Mouse (Mus musculus) neural tube, embryonic 14.5 days (tissue): ENCODE measurements around the gene Kank4. TPM values are rescaled to one million over a fixed set of nuclear protein-coding genes. Genes with fewer than 3 reads are reported as not detected.

Source experiments
- ATAC-seq: fragments of 200-750 bp; cut with Nextera tagmentation; 2 replicates; pipeline ENCODE4 v1.8.0; 2017; ENCODE audit warnings: low read depth, mild to moderate bottlenecking, moderate TSS enrichment, moderate library complexity
- H3K27ac ChIP-seq: fragments of 300-500 bp; sonication (generic); 2 replicates; pipeline ENCODE4 v1.5.1; 2014; ENCODE audit warnings: low read depth, mild to moderate bottlenecking, control low read depth, low read length, moderate library complexity, mixed read lengths
- H3K27me3 ChIP-seq: fragments of 300-500 bp; sonication (generic); 2 replicates; pipeline ENCODE4 v1.6.1; 2014; ENCODE audit warnings: low read length; ENCODE audit not compliant: control insufficient read depth, insufficient read depth
- H3K36me3 ChIP-seq: fragments of 300-500 bp; sonication (generic); 2 replicates; pipeline ENCODE4 v1.6.1; 2014; ENCODE audit warnings: low read length, mixed read lengths; ENCODE audit not compliant: control insufficient read depth, insufficient read depth
- H3K4me1 ChIP-seq: fragments of 300-500 bp; sonication (generic); 2 replicates; pipeline ENCODE4 v1.6.1; 2014; ENCODE audit warnings: low read length; ENCODE audit not compliant: control insufficient read depth, insufficient read depth
- H3K4me2 ChIP-seq: fragments of 300-500 bp; sonication (generic); 2 replicates; pipeline ENCODE4 v1.6.1; 2014; ENCODE audit warnings: mild to moderate bottlenecking, low read depth, low read length, control low read depth
- H3K4me3 ChIP-seq: fragments of 300-500 bp; sonication (generic); 2 replicates; pipeline ENCODE4 v1.5.1; 2014; ENCODE audit warnings: low read depth, low read length, control low read depth, mixed read lengths
- H3K9ac ChIP-seq: fragments of 300-500 bp; sonication (generic); replicated peaks from 2 replicates; pipeline ENCODE4 v1.6.1; 2014; ENCODE audit warnings: low read depth, mild to moderate bottlenecking, control low read depth, low read length, mixed read lengths
- H3K9me3 ChIP-seq: fragments of 300-500 bp; sonication (generic); 2 replicates; pipeline ENCODE4 v1.6.1; 2016; ENCODE audit warnings: low read length; ENCODE audit not compliant: control insufficient read depth
- WGBS: fragments of 180-500 bp; shearing (Covaris S2); extraction: QIAGEN DNeasy Blood & Tissue Kit; methylation state at CpG from one replicate; pipeline ENCODE4 v1.1.7; 2014; 5-methylcytosine and 5-hydroxymethylcytosine counted together
- polyA plus RNA-seq: library from polyadenylated mRNA; unstranded; fragments of >200 nt; fragmentation: Nextera tagmentation; extraction: Ambion mirVana; gene quantifications from 2 replicates; pipeline ENCODE4 v1.2.1, GENCODE M21; 2014

Kank4 gene
- polyA plus RNA-seq, 1 experiment from 2014 or later = 0.92 TPM

DNA sequence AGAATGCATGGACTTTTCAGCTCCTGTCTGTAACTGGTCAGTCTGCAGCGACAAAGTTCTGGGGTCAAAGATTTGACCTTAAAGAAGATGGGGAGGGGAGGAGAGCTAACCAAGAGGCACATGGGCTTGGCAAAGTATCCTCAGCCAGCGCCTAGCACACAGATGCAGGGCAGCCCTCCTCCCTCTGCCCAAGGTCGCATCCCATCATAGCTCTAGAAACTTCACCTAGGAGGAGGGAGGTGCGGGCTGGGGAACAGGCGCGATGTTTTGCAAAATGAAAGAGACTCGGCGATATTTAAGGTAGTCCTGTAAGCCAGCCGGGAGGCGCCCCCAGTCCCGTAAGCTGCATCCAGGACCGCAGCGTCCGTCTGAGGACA, 542 bp downstream of the Kank4 start:
- Histone ChIP-seq H3K4me2 (peak overlapping the region; percentile 99), H3K4me1 (no peaks in the 10 kb centered on the region), H3K36me3 (no peaks in the 10 kb centered on the region), H3K27me3 (peaks cover 19% of the 10 kb centered on the region), H3K9ac (peak overlapping the region; percentile 72), H3K27ac (no peak overlapping the region), H3K4me3 (peak overlapping the region; percentile 70), H3K9me3 (no peaks in the 10 kb centered on the region)
- 3% methylated on average over 14 of the region's 14 CpGs for WGBS
- ATAC-seq = peak; percentile 52

DNA sequence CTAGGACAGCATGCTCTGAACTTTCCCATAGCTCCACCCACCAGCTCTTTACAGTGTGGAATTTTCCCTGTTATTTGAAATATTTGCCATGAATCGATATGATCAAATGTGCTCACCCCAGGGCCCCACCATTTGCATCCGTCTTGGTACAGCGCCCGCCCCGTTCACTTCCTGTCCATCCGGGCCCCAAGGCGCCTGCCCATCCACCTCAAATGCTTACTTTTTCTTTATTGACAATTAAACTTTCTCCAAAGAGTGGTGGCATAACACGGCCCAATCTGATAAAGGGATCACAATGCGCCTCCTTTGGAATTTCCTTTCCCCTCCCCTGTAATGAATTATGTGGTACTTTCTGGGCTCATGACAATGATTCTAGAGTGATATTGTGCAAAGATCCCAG, 11.0 kb downstream of the Kank4 start:
- H3K4me2 ChIP-seq = no peak overlapping the region
- H3K4me3 ChIP-seq = no peak overlapping the region
- 95% methylated on average over 9 of the region's 9 CpGs for WGBS
- ATAC-seq = no peak
- no peaks in the 10 kb centered on the region for H3K4me1 ChIP-seq
- H3K36me3 ChIP-seq = no peaks in the 10 kb centered on the region
- H3K9ac ChIP-seq = no peak overlapping the region
- no peaks in the 10 kb centered on the region for H3K9me3 ChIP-seq
- H3K27ac ChIP-seq = no peak overlapping the region
- no peaks in the 10 kb centered on the region for H3K27me3 ChIP-seq

DNA sequence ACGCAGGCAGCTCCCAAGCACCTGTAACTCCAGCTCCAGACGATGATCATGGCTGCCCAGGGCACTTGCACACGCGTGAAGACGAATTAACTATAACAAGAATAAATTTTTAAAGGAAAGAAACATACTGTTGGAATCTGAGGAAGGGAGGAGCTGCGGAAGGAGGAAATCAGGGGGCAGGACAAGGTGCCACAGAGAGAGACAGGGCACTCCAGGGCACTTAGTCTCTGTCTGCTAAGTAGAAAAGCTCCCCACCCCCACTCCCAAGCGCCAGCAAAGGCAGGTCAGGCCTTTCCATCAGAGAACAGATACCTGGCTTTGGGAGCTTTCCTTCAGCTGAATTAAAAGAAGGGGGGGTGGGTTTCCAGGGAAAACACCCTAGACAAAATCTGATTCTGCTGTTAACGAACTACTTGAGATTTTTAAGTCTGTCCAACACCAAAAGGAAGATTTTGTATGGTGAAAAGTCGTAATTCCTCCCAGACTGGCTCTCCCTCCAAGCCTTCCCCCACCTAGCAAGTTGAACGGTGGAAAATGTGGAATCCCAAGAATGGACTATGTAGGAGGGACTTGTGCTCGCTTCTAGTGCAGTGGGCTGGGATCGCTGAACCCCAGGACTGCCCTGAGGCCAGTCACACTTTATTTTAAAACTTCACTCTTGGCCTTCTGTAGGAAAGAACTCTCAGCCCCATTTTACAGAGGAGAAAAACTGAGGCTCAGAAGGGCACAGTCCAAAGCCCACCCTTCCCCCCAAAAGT, 11.9 kb downstream of the Kank4 start:
- Histone ChIP-seq H3K27ac (no peak overlapping the region), H3K4me2 (no peak overlapping the region), H3K27me3 (no peaks in the 10 kb centered on the region), H3K9ac (no peak overlapping the region), H3K9me3 (no peaks in the 10 kb centered on the region), H3K4me3 (no peak overlapping the region), H3K4me1 (no peaks in the 10 kb centered on the region), H3K36me3 (no peaks in the 10 kb centered on the region)
- no peak for ATAC-seq
- 76% methylated on average over 12 of the region's 12 CpGs for WGBS

GRCm38 (mm10) chr4:98804476-98805134, 12.7 kb downstream of the Kank4 start:
- Histone ChIP-seq H3K9me3 (no peaks in the 10 kb centered on the region), H3K4me1 (no peaks in the 10 kb centered on the region), H3K27ac (no peak overlapping the region), H3K36me3 (no peaks in the 10 kb centered on the region), H3K4me2 (no peak overlapping the region), H3K4me3 (no peak overlapping the region), H3K27me3 (no peaks in the 10 kb centered on the region), H3K9ac (no peak overlapping the region)
- WGBS = 70% methylated on average over 7 of the region's 7 CpGs
- no peak for ATAC-seq

GRCm38 (mm10) chr4:98801775-98802174, 15.6 kb downstream of the Kank4 start:
- Histone ChIP-seq H3K27ac (no peak overlapping the region), H3K9me3 (no peaks in the 10 kb centered on the region), H3K4me2 (no peak overlapping the region), H3K4me3 (no peak overlapping the region), H3K9ac (no peak overlapping the region), H3K4me1 (peaks cover 5% of the 10 kb centered on the region; the same call in 1 of the 2 replicates), H3K27me3 (no peaks in the 10 kb centered on the region), H3K36me3 (no peaks in the 10 kb centered on the region)
- WGBS = 90% methylated on average over 11 of the region's 11 CpGs
- ATAC-seq = no peak

- no peak overlapping the region for H3K27ac ChIP-seq
- H3K27me3 ChIP-seq = no peaks in the 10 kb centered on the region
- ATAC-seq = no peak
- no peaks in the 10 kb centered on the region for H3K9me3 ChIP-seq
- no peak overlapping the region for H3K4me3 ChIP-seq
- no peak overlapping the region for H3K9ac ChIP-seq
- no peak overlapping the region for H3K4me2 ChIP-seq
- no peaks in the 10 kb centered on the region for H3K36me3 ChIP-seq
- 76% methylated on average over 8 of the region's 8 CpGs for WGBS
- peaks cover 7% of the 10 kb centered on the region; the same call in 1 of the 2 replicates for H3K4me1 ChIP-seq
Observed at GRCm38 (mm10) chr4:98800824-98801223, 16.5 kb downstream of the Kank4 start.

- Histone ChIP-seq H3K9me3 (no peaks in the 10 kb centered on the region), H3K4me1 (peaks cover 7% of the 10 kb centered on the region; the same call in 1 of the 2 replicates), H3K27me3 (no peaks in the 10 kb centered on the region), H3K4me2 (no peak overlapping the region), H3K36me3 (no peaks in the 10 kb centered on the region), H3K4me3 (no peak overlapping the region), H3K9ac (no peak overlapping the region), H3K27ac (no peak overlapping the region)
- peak; percentile 73 for ATAC-seq
- WGBS = 51% methylated on average over 11 of the region's 11 CpGs
Observed at GRCm38 (mm10) chr4:98796591-98797341, 20.6 kb downstream of the Kank4 start.

DNA sequence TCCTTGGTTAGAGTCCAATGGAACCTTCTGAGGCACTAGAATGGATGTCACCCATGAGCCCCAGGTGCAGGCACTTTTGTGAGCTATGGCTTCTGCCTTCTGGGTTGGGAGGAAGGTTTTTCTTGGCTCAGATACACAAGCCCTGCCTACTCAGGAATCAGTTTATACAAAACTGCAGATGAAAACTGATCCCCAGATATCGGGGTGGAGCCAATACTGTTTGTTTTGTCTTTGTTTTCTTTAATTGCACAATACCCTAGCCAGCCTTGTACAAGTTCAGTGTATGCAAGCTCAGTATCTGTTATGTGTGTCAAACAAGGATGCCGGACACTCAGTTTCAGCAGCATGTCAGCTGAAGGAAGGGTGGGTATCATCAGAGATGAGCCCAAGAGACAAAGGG, 22.1 kb downstream of the Kank4 start:
- no peak overlapping the region for H3K27ac ChIP-seq
- 85% methylated on average over 2 of the region's 2 CpGs for WGBS
- H3K4me3 ChIP-seq = no peak overlapping the region
- no peak overlapping the region for H3K9ac ChIP-seq
- H3K4me2 ChIP-seq = no peak overlapping the region
- peaks cover 9% of the 10 kb centered on the region; the same call in 1 of the 2 replicates for H3K4me1 ChIP-seq
- no peaks in the 10 kb centered on the region for H3K9me3 ChIP-seq
- no peaks in the 10 kb centered on the region for H3K36me3 ChIP-seq
- ATAC-seq = no peak
- no peaks in the 10 kb centered on the region for H3K27me3 ChIP-seq

DNA sequence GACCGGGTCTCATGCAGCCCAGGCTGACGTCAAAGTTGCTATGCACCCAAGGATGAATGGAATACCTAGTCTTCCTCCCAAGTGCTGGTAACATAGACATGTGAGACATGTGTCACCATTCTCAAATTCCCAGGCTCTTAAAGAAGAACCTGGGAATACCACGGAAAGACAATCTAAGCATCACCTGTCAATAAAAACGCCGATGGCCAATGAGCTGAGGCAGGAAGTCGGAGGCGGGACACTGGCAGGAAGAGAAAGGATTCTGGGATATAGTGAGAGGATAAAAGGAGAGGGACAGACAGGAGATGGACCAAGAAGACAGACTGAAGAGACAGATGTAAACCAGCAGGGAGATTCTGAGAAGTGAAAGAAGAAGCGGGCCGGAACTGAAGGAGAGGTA, 23.9 kb downstream of the Kank4 start:
- Histone ChIP-seq H3K9me3 (no peaks in the 10 kb centered on the region), H3K4me1 (peaks cover 17% of the 10 kb centered on the region; the same call in 1 of the 2 replicates), H3K4me2 (no peak overlapping the region), H3K27ac (no peak overlapping the region), H3K9ac (no peak overlapping the region), H3K27me3 (no peaks in the 10 kb centered on the region), H3K4me3 (no peak overlapping the region), H3K36me3 (no peaks in the 10 kb centered on the region)
- no peak for ATAC-seq
- 94% methylated on average over 9 of the region's 9 CpGs for WGBS
